Mouse (Mus musculus) urinary bladder, postnatal 4 days (tissue): Measurements from ENCODE around the gene Arrdc2.
A peak's percentile ranks its signal among the peaks of the same experiment; 100 is the strongest.
"Not testable (repeated sequence)": the region's sequence is repeated elsewhere in the genome, so short reads cannot be mapped to it uniquely, and the experiment has no call there.

Source experiments
- DNase-seq, 2 experiments: peaks; one replicate each; pipeline ENCODE4 v3.0.0; 2021 to 2022; ENCODE audit warnings: low spot score in 2 of 2

Gene Arrdc2

DNA sequence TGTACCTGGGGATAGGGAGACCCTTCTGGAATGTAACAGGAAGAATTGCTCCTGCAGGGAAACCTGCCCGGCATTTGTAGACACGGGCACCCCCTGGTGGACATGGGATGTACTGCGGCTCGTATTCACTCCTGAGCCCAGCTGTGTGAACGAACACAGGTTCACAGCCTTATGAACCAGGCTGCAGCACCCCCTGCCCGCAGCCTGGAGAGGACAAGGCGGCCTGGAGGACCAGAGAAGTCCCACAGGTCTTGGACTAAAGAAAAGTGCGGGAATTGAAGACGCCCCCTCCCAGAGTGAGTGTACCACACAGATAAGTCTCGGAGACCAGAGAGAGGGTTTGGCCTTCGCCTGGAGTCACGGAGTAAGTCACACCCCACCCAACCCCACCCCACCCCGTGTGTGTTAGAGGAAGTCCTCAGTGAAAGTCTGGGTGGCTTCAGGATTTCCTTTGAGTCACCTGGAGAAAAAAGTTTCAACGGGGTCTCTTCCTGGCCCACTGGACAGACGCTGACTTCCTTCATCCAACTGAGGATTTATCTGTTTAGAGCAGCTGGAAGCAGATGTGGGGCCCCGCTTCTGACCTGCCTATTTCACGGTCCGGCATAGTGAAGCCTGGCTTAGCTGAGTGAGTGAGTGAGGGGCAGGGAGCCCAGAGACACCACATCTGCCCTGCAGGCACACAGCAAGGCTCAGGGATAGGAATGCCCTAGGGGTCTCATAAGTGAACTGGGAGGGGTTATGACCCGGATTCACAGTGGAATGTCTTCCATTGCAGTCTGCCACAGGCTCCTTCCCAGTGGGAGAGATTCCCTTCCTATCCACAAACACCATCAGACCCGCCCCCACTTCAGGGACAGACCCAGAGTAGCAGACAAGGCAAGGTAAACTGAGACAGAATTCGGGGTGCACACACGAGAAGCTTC is 1.9 kb upstream of the Arrdc2 start:
- peak; percentile 81 to 92 for DNase-seq

DNA sequence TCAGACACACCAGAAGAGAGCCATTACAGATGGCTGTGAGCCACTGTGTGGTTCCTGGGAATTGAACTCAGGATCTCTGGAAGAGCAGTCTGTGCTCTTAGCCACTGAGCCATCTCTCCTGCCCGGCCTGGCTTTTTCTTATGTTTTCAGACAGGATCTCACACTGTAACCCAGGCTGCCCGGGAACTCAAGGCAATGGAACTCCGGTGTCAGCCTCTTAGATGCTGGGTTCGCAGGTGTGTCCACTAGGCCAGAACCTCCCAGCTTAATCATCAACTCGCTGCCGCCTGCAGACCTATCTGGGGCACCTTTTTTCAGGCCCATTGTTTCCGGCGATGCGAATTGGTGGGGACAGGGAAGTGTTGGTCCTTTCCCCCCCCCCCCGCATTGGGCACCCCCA is 1.1 kb upstream of the Arrdc2 start:
- DNase-seq: no peak

- DNase-seq: no peak
These were observed 689 bp downstream of the Arrdc2 start for GRCm38 (mm10) chr8:70838654-70839407.

DNA sequence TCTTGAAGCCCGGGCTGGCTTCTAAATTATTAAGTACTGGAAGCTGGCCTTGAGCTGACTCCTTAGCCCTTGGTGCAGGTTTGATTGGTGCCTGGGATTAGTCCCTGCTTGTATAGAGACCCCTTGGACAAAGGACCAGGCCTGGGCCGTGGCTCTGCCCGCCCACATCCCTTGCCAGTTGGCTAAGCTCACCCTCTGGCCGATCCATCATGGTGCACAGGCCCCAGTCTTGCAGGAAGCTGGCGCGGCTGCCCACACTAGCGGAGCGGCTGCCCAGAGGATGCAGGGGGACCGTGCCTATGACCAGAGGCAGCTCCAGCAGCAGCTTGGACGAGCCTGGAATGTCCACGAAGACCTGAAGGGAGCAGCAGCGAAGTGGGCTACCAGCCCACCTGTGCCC is 2.9 kb downstream of the Arrdc2 start:
- DNase-seq: no peak

GRCm38 (mm10) chr8:70834071-70834470 is 5.4 kb downstream of the Arrdc2 start:
- DNase-seq: no peak

- no peak for DNase-seq
These were observed 6.0 kb downstream of the Arrdc2 start for GRCm38 (mm10) chr8:70833520-70833919.

DNA sequence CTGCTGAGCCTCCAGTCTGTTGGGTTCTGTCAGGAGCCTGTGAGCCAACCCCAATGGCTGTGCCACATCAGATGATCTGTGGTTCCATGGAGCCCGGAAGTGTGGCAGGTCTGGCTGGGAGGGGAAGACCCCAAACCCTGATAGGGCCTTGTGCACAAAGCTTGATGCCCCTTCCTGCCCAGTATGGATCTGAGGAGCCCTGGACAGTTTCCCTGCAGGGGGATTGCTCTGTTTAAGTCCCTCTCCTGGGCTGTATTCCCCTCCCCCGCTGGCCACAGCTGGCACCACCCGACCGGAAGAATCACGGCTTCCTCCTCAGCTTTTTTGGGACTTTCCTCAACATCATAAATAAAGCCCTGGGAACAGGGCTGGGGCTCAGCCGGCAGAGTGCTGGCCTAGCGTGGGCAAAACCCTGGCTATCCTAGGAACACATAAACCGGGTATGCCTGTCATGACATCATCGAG is 6.5 kb downstream of the Arrdc2 start:
- DNase-seq: no peak

DNA sequence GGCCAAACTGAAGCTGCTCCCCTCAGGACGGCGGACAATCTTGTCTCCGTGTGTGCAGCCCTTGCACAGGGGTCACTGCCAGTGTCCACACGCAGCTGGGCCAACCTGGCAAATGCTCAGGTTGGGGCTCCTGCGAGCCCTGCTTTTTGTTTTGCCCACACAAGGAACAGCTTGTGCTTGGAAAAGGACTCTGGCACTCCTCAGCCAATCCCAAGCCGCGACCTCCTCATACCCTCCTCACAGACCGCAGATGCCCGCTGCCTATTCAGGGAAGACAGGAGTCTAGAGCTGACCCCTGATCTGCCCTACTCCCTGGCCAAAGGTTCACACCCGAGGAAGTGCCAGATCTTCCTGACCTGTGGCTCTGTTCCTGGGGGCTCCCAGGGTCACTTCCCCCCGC is 7.1 kb downstream of the Arrdc2 start:
- DNase-seq: no peak

- no peak for DNase-seq
These were observed 8.0 kb downstream of the Arrdc2 start for GRCm38 (mm10) chr8:70831517-70831916.

DNA sequence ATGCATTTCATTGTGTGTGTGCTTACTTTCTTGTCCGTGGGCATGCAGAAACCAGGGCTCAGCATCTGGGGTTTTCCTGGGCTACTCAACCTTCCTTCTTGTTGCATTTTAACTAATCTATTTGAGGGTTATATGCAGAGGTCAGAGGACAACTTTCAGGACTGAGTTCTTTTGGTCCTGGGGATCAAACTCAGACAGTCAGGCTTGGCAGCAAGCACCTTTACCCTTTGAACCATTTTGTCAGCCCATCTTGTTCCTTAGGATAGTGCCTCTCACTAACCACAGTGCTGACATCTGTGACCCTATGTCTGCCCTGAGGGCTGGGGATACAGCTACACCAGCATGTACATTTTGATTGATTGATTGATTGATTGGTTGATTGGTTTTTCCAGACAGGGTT is 11.7 kb downstream of the Arrdc2 start:
- no peak for DNase-seq

DNA sequence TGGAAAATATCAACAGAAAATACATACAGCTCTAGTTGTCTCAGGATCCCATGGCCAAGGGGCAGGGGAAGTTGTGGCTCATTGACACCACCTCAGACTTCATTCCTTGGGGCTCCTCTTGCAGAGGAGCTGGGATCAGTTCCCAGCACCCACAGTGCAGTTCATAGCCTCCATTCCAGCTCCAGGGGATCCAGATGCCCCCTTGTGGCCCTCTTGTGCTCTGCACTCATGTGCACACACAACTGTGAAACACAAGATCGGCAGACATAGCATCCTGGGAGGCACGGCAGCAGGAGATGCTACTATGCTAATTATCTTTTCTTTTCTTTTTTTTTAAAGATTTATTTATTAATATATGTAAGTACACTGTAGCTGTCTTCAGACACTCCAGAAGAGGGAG is 12.5 kb downstream of the Arrdc2 start:
- DNase-seq: no peak

- DNase-seq: no peak
These were observed 13.7 kb downstream of the Arrdc2 start for GRCm38 (mm10) chr8:70825816-70826215.

GRCm38 (mm10) chr8:70823802-70824201 is 15.7 kb downstream of the Arrdc2 start:
- DNase-seq: no peak

DNA sequence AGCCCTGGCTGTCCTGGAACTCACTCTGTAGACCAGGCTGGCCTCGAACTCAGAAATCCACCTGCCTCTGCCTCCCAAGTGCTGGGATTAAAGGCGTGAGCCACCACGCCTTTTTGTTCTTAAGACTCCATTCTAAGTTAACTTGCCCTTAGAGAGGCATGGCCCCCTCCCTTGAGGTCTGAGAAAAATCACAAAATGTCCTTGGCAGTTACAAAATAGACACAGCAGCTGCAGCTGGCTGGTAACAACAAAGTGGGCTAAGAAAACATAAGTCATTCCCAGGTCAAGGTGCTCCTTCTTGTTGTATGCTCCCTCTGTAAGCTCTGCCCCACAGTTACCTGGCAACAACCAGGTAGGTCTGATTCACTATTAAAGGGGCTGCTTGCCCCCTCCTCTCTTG is 16.9 kb downstream of the Arrdc2 start:
- not testable (repeated sequence) for DNase-seq

- no peak for DNase-seq
These were observed 17.5 kb downstream of the Arrdc2 start for GRCm38 (mm10) chr8:70821992-70822391.

GRCm38 (mm10) chr8:70821399-70821962 is 18.0 kb downstream of the Arrdc2 start:
- DNase-seq: peak; percentile 54 to 77

DNA sequence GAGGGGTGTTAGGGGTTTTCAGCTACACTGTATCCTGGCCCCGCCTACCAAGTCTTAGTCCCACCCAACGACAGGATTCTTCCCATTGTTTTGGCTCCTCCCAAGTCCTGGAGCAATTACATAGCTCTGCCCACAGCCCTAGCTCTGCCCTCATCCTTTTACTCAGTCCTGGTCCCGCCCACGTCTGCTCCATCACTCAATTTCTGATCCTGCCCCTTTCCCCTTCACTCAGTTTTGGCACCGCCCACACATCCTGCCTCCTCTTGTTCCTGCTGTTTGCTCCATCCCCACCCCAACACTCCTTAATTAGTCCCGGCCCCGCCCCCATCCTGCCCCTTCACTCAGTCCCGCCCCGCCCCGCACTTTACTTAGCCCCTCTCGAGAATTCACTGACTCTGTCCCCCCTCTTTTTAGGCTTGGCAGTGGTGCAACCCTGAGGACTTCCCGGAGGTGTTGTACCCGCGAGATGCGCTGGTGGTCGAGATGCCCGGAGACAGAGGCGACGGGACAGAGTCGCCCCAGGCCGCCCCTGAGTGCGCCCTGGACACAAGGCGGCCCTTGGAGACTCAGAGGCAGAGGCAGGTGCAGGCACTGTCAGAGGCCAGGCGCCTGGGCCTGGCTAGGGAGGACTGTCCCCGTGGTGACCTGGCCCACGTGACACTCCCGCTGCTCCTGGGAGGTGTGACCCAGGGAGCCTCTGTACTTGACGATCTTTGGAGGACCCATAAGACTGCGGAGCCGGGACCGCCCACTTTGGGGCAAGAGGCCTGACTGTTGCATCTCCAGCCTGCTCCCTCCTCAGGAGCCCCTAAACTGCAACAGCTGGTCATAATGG is 19.2 kb downstream of the Arrdc2 start:
- DNase-seq: peak; percentile 44 to 74

DNA sequence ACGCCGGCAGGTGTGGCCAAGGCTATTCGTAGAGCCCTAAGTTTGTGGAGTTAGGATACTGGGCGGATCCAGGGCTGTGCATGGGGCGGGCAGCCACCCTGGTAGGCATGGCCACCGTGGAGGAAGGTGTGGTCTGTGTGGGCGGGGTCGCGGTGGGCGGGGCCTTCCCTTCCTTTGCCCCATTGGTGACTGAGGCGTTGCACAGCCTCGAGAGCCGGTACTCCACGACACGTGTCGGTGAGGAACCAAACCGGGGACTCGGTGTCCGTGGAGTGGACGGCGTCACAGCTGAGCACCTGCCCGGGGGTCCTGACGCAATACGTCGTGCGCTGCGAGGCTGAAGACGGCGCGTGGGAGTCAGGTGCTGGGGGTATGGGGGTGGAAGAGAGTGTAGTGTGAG is 22.8 kb downstream of the Arrdc2 start:
- DNase-seq: no peak

DNA sequence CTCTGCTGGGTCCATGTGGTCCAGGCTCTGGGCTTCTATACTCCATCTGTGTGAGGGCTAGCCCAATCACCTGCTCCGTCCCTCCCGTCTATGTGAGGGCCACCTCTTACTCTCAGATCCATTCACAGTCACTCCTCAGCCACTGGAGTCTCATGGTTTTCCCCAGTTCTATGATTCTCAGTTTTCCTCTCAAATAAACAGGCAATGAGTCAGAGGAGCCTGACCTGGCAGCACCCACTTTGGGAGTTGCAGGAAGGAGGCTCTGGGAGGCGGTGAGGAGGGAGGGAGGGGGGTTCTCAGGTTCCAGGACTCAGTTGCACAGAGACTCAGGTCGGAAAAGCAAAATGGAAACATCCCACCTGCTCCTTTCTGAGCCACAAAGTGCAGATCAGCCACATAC is 26.6 kb downstream of the Arrdc2 start:
- DNase-seq: no peak

- no peak for DNase-seq
These were observed 27.5 kb downstream of the Arrdc2 start for GRCm38 (mm10) chr8:70812055-70812454.

DNA sequence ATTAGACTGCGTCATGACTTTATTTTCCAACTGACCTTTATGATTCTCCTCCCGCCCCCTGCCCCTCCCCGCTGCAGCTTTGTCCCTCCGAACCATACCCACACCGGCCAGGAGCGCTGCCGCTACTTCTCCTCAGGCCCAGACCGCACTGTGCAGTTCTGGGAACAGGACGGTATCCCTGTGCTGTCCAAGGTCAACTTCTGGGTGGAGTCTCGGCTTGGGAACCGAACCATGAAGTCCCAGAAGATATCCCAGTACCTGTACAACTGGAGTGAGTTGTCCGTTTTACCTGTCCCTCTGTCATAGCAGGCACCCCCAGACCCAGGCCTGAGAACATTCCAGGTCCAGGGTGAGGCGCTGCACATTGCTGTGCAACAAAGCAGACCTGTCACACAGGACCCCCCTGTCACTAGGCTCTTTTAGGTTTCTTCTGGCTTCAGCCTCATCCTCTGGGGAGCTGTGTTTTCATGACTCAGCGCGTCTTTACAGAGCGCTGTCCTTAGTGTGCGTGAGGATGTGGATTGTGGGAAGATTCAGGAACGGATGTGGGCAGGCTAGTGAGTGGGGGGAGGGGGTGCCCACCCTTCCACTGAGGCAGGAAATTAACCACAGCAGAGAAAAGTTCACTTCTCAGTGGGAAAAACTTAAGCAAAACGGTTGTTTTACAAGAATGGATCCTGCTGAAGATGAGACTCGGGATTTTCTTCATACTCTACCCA is 28.4 kb downstream of the Arrdc2 start:
- no peak for DNase-seq
